Mouse (Mus musculus): ENCODE measurements around the gene Ccdc88c.

Gene Ccdc88c

GRCm38 (mm10) chr12:101028954-101029731 is at the start of gene Ccdc88c:
Gene Ccdc88c (minus strand): TSS chr12:101029056.
- DNase-seq, result peak; percentile 79

- no peak for DNase-seq
These were observed 49.1 kb upstream of the Ccdc88c start for GRCm38 (mm10) chr12:101077955-101078354.

- DNase-seq, result no peak
These were observed 46.6 kb upstream of the Ccdc88c start for GRCm38 (mm10) chr12:101075433-101075832.

GRCm38 (mm10) chr12:101074821-101075429 is 46.1 kb upstream of the Ccdc88c start:
- DNase-seq, result no peak

- DNase-seq, result no peak
These were observed 41.0 kb upstream of the Ccdc88c start for GRCm38 (mm10) chr12:101069813-101070212.

GRCm38 (mm10) chr12:101066329-101066728 is 37.5 kb upstream of the Ccdc88c start:
- no peak for DNase-seq

- no peak for DNase-seq
These were observed 11.1 kb upstream of the Ccdc88c start for GRCm38 (mm10) chr12:101039956-101040355.

GRCm38 (mm10) chr12:101028247-101028953 is 456 bp downstream of the Ccdc88c start:
- DNase-seq, result no peak

GRCm38 (mm10) chr12:101027451-101028246 is 1.2 kb downstream of the Ccdc88c start:
- DNase-seq, result peak; percentile 23

- DNase-seq, result peak; percentile 49
These were observed 1.9 kb downstream of the Ccdc88c start for GRCm38 (mm10) chr12:101026946-101027345.

GRCm38 (mm10) chr12:101026518-101026917 is 2.3 kb downstream of the Ccdc88c start:
- DNase-seq, result no peak

GRCm38 (mm10) chr12:101026025-101026424 is 2.8 kb downstream of the Ccdc88c start:
- DNase-seq, result no peak

- DNase-seq, result no peak
These were observed 3.5 kb downstream of the Ccdc88c start for GRCm38 (mm10) chr12:101025379-101025778.

- no peak for DNase-seq
These were observed 4.0 kb downstream of the Ccdc88c start for GRCm38 (mm10) chr12:101024824-101025223.

GRCm38 (mm10) chr12:101023143-101023542 is 5.7 kb downstream of the Ccdc88c start:
- DNase-seq, result no peak

- DNase-seq, result no peak
These were observed 6.5 kb downstream of the Ccdc88c start for GRCm38 (mm10) chr12:101022353-101022752.

- DNase-seq, result no peak
These were observed 7.2 kb downstream of the Ccdc88c start for GRCm38 (mm10) chr12:101021484-101022226.

GRCm38 (mm10) chr12:101020210-101021015 is 8.4 kb downstream of the Ccdc88c start:
- peak; percentile 81 for DNase-seq

- DNase-seq, result no peak
These were observed 9.4 kb downstream of the Ccdc88c start for GRCm38 (mm10) chr12:101019443-101019842.

GRCm38 (mm10) chr12:101019031-101019430 is 9.8 kb downstream of the Ccdc88c start:
- no peak for DNase-seq

- no peak for DNase-seq
These were observed 10.9 kb downstream of the Ccdc88c start for GRCm38 (mm10) chr12:101017971-101018371.
